Mouse (Mus musculus) liver, embryonic 14.5 days (tissue): ENCODE data around the gene Cmip. TPM values are rescaled to one million over a fixed set of nuclear protein-coding genes. Genes with fewer than 3 reads are reported as not detected.

Source experiments
- ATAC-seq: fragments of 200-750 bp; cut with Nextera tagmentation; 2 replicates; pipeline ENCODE4 v1.8.0; 2017; ENCODE audit warnings: moderate number of reproducible peaks, mild to moderate bottlenecking, moderate library complexity; ENCODE audit not compliant: insufficient read depth
- DNase-seq, 3 experiments: peaks; one replicate each; pipeline ENCODE4 v3.0.0-alpha.2; 2012 to 2013; ENCODE audit warnings: low read depth in 3 of 3, low spot score in 3 of 3
- H3K27ac ChIP-seq: fragments of 300-500 bp; sonication (generic); 2 replicates; pipeline ENCODE4 v1.5.1; 2014; ENCODE audit warnings: moderate library complexity, mild to moderate bottlenecking, control low read depth, inconsistent platforms
- H3K27me3 ChIP-seq: fragments of 300-500 bp; sonication (generic); 2 replicates; pipeline ENCODE4 v1.6.1; 2014; ENCODE audit warnings: mild to moderate bottlenecking, low read length, moderate library complexity; ENCODE audit not compliant: control insufficient read depth, insufficient read depth
- H3K36me3 ChIP-seq: fragments of 300-500 bp; sonication (generic); replicated peaks from 2 replicates; pipeline ENCODE4 v1.6.1; 2014; ENCODE audit warnings: low read depth; ENCODE audit not compliant: control insufficient read depth, insufficient read depth
- H3K4me1 ChIP-seq, 2 experiments: fragments of 200-500 bp in 1 of 2; fragments of 300-500 bp in 1 of 2; sonication (generic) in 1 of 2; replicated peaks; 2 replicates each; pipeline ENCODE4 v1.6.1; 2012 to 2014; ENCODE audit warnings: antibody characterized with exemption in 1 of 2, inconsistent platforms in 1 of 2, low read length in 1 of 2; ENCODE audit not compliant: control insufficient read depth in 2 of 2, insufficient read depth in 2 of 2
- H3K4me2 ChIP-seq: fragments of 300-500 bp; sonication (generic); 2 replicates; pipeline ENCODE4 v1.6.1; 2014; ENCODE audit warnings: low read depth, mild to moderate bottlenecking, control low read depth, moderate library complexity
- H3K4me3 ChIP-seq, 2 experiments: fragments of 200-500 bp in 1 of 2; fragments of 300-500 bp in 1 of 2; sonication (generic) in 1 of 2; 2 replicates each; pipeline ENCODE4 v1.5.1; 2012 to 2014; ENCODE audit warnings: low read depth in 2 of 2, low read length in 2 of 2, mild to moderate bottlenecking in 2 of 2, control low read depth in 1 of 2, inconsistent platforms in 1 of 2, moderate library complexity in 1 of 2; ENCODE audit not compliant: insufficient read depth in 1 of 2
- H3K9ac ChIP-seq: fragments of 300-500 bp; sonication (generic); replicated peaks from 2 replicates; pipeline ENCODE4 v1.6.1; 2014; ENCODE audit warnings: mild to moderate bottlenecking, control low read depth, moderate library complexity
- H3K9me3 ChIP-seq: fragments of 300-500 bp; sonication (generic); 2 replicates; pipeline ENCODE4 v1.6.1; 2016; ENCODE audit warnings: low read length, mixed read lengths; ENCODE audit not compliant: control insufficient read depth
- CTCF ChIP-seq: IDR thresholded peaks from 2 replicates; pipeline ENCODE4 v1.5.1; 2016; ENCODE audit warnings: antibody characterized with exemption, low read depth, control low read depth
- EP300 ChIP-seq: IDR thresholded peaks from 2 replicates; pipeline ENCODE4 v1.6.1; 2016; ENCODE audit warnings: antibody characterized with exemption, low read depth
- whole genome bisulfite sequencing: fragments of 180-500 bp; shearing (Covaris S2); extraction: QIAGEN DNeasy Blood & Tissue Kit; methylation state at CpG from one replicate; pipeline ENCODE4 v1.1.7; 2014; ENCODE audit not compliant: insufficient replicate concordance; 5-methylcytosine and 5-hydroxymethylcytosine counted together
- polyA plus RNA-seq, 2 experiments: library from polyadenylated mRNA; depleted of rRNA in 1 of 2; stranded (reverse) in 1 of 2; unstranded in 1 of 2; fragments of >200 nt; fragmentation: Nextera tagmentation in 1 of 2; extraction: Ambion mirVana in 1 of 2; gene quantifications; 2 replicates each; pipeline versions ENCODE4 v1.2.1 to v1.2.3; 2012 to 2014

The Cmip gene
- polyA plus RNA-seq (2012; rRNA removed) (9.8 and 10.4 TPM in 2 replicates), polyA plus RNA-seq (2014; fragmentation: Nextera tagmentation; extraction: Ambion mirVana) (6.7 and 10.6 TPM in 2 replicates)

DNA sequence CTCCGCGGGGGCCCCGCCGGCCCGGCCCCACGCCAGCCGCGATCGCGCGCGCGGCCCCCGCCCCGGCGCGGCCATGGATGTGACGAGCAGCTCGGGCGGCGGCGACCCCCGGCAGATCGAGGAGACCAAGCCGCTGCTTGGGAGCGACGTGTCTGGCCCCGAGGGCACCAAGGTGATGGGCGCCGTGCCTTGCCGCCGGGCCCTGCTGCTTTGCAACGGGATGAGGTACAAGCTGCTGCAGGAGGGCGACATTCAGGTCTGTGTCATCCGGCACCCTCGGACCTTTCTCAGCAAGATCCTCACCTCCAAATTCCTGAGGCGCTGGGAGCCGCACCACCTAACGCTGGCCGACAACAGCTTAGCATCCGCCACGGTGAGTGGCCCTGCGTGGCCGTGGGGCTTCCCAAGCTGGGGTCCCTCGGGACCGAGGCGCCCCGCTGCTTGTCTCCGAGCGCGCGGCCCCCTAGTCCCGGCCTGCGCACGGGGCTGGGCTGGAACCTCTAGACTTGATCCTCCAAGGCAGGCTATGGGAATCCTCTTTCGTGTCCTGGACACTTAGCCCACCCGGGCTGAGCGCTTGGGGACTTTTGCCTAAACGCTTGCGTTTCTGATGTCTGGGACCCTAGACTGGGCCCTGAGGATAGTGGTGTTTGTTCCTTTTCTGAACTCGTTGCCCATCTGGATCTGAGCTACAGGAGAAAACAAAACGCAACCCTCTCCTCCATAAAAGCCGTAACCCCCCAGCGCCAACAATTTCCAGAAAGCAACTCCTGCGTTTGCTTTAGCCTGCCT, at the start of gene Cmip:
Gene Cmip, plus strand, starts transcription at position 36 of the 792 bp plus-strand sequence.
- Histone ChIP-seq H3K4me1 (peaks cover 20 to 37% of the 10 kb centered on the region in 2 experiments), H3K9ac (peak within 1 kb of the TSS; percentile 80), H3K9me3 (no peaks in the 10 kb centered on the region), H3K27ac (peak within 1 kb of the TSS; percentile 59), H3K27me3 (no peaks in the 10 kb centered on the region), H3K4me3 (peak within 1 kb of the TSS; percentile 80), H3K4me2 (peak within 1 kb of the TSS; percentile 88), H3K36me3 (no peaks in the 10 kb centered on the region)
- DNase-seq (peak in 1 of 3 experiments; percentile 37), ATAC-seq (peak; percentile 40)
- TF ChIP-seq EP300 (no peak), CTCF (no peak)
- WGBS: under 1% methylated on average over 65 of the region's 65 CpGs

DNA sequence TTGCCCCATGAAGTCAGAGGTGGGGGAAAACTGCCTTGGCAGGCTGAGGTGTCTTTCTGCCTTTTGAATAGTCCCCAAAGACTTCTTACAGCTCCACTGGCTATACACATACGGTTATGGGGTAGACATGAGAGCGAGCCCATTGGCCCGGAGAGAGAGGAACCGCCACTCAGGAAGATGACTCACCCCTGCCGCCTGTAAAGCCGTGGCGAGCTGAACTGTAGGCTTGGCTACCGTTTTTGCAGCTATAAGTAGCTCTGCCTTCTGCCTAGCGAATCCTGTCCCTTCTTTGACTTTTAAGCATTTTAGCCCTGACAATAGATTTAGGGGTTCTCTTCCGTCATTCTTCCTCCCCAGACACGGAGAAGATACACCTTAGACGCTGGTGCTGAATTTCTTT, 47.7 kb upstream of the Cmip start:
- no peak for TF ChIP-seq EP300
- TF ChIP-seq CTCF: no peak
- no peak overlapping the region for H3K9ac ChIP-seq
- 47% methylated on average over 12 of the region's 12 CpGs for WGBS
- no peaks in the 10 kb centered on the region for H3K9me3 ChIP-seq
- no peaks in the 10 kb centered on the region for H3K36me3 ChIP-seq
- H3K4me2 ChIP-seq: no peak overlapping the region
- H3K4me1 ChIP-seq: no peaks in the 10 kb centered on the region
- no peak overlapping the region for H3K4me3 ChIP-seq
- no peaks in the 10 kb centered on the region for H3K27me3 ChIP-seq
- no peak overlapping the region for H3K27ac ChIP-seq
- DNase-seq (no peak), ATAC-seq (no peak)

DNA sequence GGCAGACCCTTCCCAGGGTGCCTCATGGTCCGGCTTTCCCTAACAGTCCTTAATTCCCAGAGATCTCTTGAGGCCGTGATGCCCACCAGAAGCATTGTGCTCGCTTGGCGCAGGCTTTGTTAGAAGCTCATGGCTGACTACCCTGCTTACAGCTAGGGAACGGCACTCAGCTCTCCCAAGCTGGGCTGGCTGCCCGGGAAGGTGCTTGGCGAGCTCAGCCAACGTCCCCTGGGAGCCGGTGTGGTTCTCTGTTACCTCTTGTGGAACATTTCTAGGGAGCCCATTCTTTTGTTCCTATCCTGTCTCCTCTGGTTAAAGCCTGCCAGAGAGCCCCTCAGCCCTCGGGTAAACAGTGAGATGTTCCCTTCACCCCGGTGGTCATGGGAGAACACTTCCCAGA, 44.8 kb upstream of the Cmip start:
- H3K4me1 ChIP-seq: no peaks in the 10 kb centered on the region
- no peak overlapping the region for H3K9ac ChIP-seq
- no peak overlapping the region for H3K4me3 ChIP-seq
- no peaks in the 10 kb centered on the region for H3K27me3 ChIP-seq
- H3K27ac ChIP-seq: no peak overlapping the region
- no peaks in the 10 kb centered on the region for H3K9me3 ChIP-seq
- TF ChIP-seq EP300: no peak
- TF ChIP-seq CTCF: no peak
- DNase-seq: no peak
- 85% methylated on average over 11 of the region's 11 CpGs for WGBS
- no peak for ATAC-seq
- no peak overlapping the region for H3K4me2 ChIP-seq
- H3K36me3 ChIP-seq: no peaks in the 10 kb centered on the region

DNA sequence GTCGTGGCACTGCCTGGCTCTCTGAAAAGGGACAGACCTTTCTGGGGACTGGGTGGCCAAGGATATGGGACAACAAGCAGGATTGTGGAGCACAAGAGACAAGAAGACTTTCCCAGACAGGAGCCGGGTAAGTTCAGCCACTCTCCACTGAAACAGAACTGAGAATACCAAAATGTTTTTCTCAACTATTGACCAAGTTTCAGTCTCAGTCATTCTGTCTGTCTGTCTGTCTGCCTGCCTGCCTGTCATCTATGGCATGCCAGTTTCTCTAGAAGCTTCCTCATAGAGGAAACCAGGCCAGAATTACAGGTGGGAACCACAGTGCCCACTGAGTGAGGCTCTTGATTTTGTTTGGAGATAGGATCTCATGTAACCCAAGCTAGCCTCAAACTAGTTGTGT, 39.1 kb upstream of the Cmip start:
- H3K27me3 ChIP-seq: no peaks in the 10 kb centered on the region
- no peak overlapping the region for H3K4me2 ChIP-seq
- H3K9me3 ChIP-seq: no peaks in the 10 kb centered on the region
- H3K9ac ChIP-seq: no peak overlapping the region
- ATAC-seq (no peak), DNase-seq (no peak)
- H3K36me3 ChIP-seq: no peaks in the 10 kb centered on the region
- 74% methylated on average over 2 of the region's 2 CpGs for WGBS
- no peak for TF ChIP-seq CTCF
- H3K4me1 ChIP-seq: no peaks in the 10 kb centered on the region
- no peak overlapping the region for H3K27ac ChIP-seq
- H3K4me3 ChIP-seq: no peak overlapping the region

DNA sequence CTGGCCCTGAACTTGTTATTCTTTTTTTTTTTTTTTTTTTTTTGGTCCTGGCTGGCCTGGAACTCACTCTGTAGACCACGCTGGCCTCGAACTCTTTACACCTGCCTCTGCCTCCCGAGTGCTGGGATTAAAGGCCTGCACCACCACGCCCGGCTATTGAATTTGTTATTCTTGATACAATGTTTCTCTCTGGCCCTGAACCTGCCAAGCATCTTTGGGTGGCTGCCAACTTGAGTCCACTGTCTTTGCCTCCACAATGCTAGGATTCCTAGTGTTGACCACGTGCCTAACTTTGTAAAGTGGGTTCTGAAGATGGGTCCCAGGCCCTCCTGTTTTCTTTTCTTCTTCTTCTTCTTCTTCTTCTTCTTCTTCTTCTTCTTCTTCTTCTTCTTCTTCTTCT, 34.5 kb upstream of the Cmip start:
- Histone ChIP-seq H3K36me3 (no peaks in the 10 kb centered on the region), H3K4me3 (no peak overlapping the region), H3K9ac (no peak overlapping the region), H3K9me3 (no peaks in the 10 kb centered on the region), H3K4me1 (peaks cover 0 to 2% of the 10 kb centered on the region in 2 experiments; a peak in 2 of 4 replicates), H3K4me2 (no peak overlapping the region), H3K27ac (no peak overlapping the region), H3K27me3 (no peaks in the 10 kb centered on the region)
- DNase-seq (no peak), ATAC-seq (no peak)
- 76% methylated on average over 6 of the region's 6 CpGs for WGBS
- no peak for TF ChIP-seq EP300
